Mouse (Mus musculus): ENCODE measurements around the gene Cactin. TPM values are rescaled to one million over a fixed set of nuclear protein-coding genes. Genes with fewer than 3 reads are reported as not detected.

Cactin gene
- polyA plus RNA-seq, 1 experiment from 2014 or later: 29.6 TPM

DNA sequence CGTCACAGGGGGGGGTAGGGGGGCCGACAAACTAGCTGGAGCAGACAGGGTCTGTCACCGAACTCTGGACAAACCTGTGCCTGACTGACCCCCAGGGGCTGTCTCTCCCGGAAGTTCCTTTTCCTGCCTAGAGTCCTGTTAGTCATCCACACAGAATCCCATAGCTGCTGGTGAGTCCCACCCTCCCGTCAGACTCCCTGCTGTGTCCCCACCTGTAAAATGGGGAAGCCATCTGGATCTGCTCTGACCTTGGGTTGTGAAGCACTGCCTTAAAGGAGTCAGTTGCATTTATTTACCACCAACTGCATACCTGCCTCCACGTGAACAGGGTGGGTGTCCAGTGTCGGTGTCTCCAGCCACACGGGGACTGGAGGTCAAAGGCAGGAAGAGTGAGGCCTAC, 26.5 kb upstream of the Cactin start:
- no peaks in the 10 kb centered on the region for H3K9me3 ChIP-seq (replicated peaks; ENCODE audit: control insufficient read depth, low read length)
- H3K27me3 ChIP-seq (ENCODE audit: control insufficient read depth, insufficient read depth, low read length): peaks cover 5% of the 10 kb centered on the region
- H3K36me3 ChIP-seq (ENCODE audit: control insufficient read depth, insufficient read depth): no peaks in the 10 kb centered on the region
- H3K4me3 ChIP-seq (ENCODE audit: low read length): peak overlapping the region; percentile 91
- H3K4me1 ChIP-seq (ENCODE audit: control insufficient read depth, insufficient read depth, low read length): peaks cover 57% of the 10 kb centered on the region
- peak overlapping the region; percentile 87 for H3K9ac ChIP-seq (ENCODE audit: low read length)
- ATAC-seq (replicated peaks; ENCODE audit: extremely low read depth, insufficient read depth, low FRiP score): no peak
- WGBS: 55% methylated on average over 8 of the region's 8 CpGs
- H3K27ac ChIP-seq (ENCODE audit: low read length): no peak overlapping the region
- peak overlapping the region; percentile 97 for H3K4me2 ChIP-seq (ENCODE audit: low read depth, low read length)

DNA sequence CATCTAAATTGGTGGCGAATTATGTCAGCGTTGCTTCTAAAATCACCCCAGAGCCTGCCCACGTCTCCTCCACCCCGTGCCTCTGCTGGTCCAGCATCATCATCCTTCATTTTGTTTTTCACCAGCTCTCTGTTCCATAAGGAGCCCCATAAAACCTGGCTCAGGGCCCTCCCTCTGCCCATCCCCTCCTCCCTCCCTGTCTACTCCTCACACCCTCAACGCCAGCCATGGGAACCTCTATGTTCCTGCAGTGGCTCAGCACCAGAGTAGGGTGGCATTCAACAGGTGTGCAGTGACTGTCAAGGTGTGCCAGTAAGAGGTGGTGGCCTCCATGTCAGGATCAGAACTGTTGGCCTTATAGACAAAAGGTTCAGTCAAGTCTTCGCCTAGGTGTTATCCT, 25.7 kb upstream of the Cactin start:
- H3K27me3 ChIP-seq (ENCODE audit: control insufficient read depth, insufficient read depth, low read length): no peaks in the 10 kb centered on the region; the same call in 1 of the 2 replicates
- ATAC-seq (replicated peaks; ENCODE audit: extremely low read depth, insufficient read depth, low FRiP score): no peak
- H3K4me1 ChIP-seq (ENCODE audit: control insufficient read depth, insufficient read depth, low read length): peaks cover 63% of the 10 kb centered on the region
- H3K4me2 ChIP-seq (ENCODE audit: low read depth, low read length): no peak overlapping the region
- 88% methylated on average over 6 of the region's 6 CpGs for WGBS
- H3K4me3 ChIP-seq (ENCODE audit: low read length): no peak overlapping the region; the same call in 1 of the 2 replicates
- no peak overlapping the region for H3K9ac ChIP-seq (ENCODE audit: low read length)
- no peak overlapping the region for H3K27ac ChIP-seq (ENCODE audit: low read length)
- no peaks in the 10 kb centered on the region for H3K9me3 ChIP-seq (replicated peaks; ENCODE audit: control insufficient read depth, low read length)
- no peaks in the 10 kb centered on the region for H3K36me3 ChIP-seq (ENCODE audit: control insufficient read depth, insufficient read depth)

DNA sequence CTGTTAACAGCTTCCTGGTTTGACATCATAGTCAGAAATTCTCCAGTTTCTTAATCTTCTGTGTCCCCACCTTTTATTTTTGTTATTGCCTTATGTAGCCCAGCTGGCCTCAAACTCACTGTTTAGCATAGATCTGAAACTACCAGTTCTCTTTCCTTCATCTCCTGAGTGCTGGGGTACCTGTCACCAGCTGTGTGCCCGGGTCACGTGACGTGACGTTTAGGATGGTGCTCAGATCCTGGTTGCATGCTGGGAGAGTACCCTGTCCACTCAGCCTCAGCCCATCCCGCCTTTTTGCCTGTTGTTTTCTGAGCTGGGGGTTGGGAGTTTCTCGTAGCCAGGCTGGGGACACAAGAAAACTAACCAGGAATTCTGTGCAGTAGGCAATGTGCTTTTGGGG, 23.7 kb upstream of the Cactin start:
- H3K9me3 ChIP-seq (replicated peaks; ENCODE audit: control insufficient read depth, low read length): no peaks in the 10 kb centered on the region
- H3K36me3 ChIP-seq (ENCODE audit: control insufficient read depth, insufficient read depth): no peaks in the 10 kb centered on the region
- no peak overlapping the region for H3K4me3 ChIP-seq (ENCODE audit: low read length)
- H3K9ac ChIP-seq (ENCODE audit: low read length): peak overlapping the region; percentile 53; the same call in 1 of the 2 replicates
- H3K4me1 ChIP-seq (ENCODE audit: control insufficient read depth, insufficient read depth, low read length): peaks cover 67% of the 10 kb centered on the region
- H3K27me3 ChIP-seq (ENCODE audit: control insufficient read depth, insufficient read depth, low read length): no peaks in the 10 kb centered on the region
- 75% methylated on average over 6 of the region's 6 CpGs for WGBS
- H3K4me2 ChIP-seq (ENCODE audit: low read depth, low read length): peak overlapping the region; percentile 43; the same call in 1 of the 2 replicates
- no peak for ATAC-seq (replicated peaks; ENCODE audit: extremely low read depth, insufficient read depth, low FRiP score)
- H3K27ac ChIP-seq (ENCODE audit: low read length): peak overlapping the region; percentile 85

DNA sequence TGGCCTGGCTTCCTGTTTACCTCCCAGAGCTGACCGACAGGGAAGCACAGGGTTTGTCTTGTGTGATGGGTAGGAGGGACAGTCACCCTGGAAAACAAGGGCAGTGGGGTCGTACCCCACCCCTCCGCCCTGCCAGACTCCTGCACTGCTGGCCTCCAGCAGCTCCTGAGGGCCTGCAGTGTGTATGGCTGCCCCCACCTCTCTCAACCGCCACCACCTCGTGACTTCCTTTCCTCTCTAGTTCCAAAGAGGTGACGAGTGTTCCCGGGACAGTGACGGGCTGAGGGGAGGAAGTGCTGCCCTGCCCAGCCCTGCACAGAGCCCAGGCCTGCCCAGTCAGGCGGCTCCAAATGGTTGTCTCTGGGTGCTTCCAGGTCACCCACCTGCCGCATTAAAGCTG, 23.1 kb upstream of the Cactin start:
- H3K4me2 ChIP-seq (ENCODE audit: low read depth, low read length): peak overlapping the region; percentile 43
- ATAC-seq (replicated peaks; ENCODE audit: extremely low read depth, insufficient read depth, low FRiP score): peak; percentile 49
- H3K4me1 ChIP-seq (ENCODE audit: control insufficient read depth, insufficient read depth, low read length): peaks cover 72% of the 10 kb centered on the region

DNA sequence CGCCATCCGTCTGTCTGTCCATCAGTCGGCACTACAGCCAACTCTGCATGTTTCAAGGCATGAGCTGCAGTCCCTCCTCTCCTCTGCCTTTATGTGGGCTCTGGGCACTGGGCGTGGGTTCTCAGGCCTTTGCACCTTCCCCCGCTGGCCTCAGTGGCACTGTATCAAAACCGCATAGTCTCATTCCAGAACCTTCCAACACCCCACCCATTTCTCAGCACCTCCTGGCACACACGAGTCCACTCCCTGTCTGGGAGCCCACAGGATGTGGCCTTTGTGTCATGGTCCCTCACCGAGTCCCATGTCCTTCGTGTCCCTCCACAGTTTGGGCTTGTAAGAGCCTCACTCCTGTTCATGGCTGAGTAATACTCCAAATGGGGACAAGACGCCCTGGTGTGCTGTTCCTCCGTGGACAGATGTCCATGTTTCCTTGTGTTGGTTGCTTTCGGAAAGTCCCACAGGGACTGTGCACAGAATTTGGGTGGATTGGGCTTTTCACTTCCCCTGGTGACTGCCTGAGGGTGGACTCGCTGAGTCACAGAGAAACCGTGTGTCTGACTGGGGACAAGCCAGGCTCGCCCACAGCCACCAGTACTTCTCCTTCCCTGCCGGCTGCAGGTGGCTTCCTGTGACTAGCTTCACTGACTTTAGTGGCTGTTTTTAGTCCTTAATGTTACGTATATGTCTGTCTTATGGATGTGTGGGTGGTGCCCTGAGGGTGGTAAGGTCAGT, 22.4 kb upstream of the Cactin start:
- Histone ChIP-seq H3K9me3 (replicated peaks; ENCODE audit: control insufficient read depth, low read length) (no peaks in the 10 kb centered on the region), H3K4me2 (ENCODE audit: low read depth, low read length) (peak overlapping the region; percentile 43; the same call in 1 of the 2 replicates), H3K27me3 (ENCODE audit: control insufficient read depth, insufficient read depth, low read length) (no peaks in the 10 kb centered on the region), H3K4me3 (ENCODE audit: low read length) (no peak overlapping the region), H3K9ac (ENCODE audit: low read length) (peak overlapping the region; percentile 53), H3K27ac (ENCODE audit: low read length) (peak overlapping the region; percentile 85), H3K36me3 (ENCODE audit: control insufficient read depth, insufficient read depth) (no peaks in the 10 kb centered on the region), H3K4me1 (ENCODE audit: control insufficient read depth, insufficient read depth, low read length) (peaks cover 78% of the 10 kb centered on the region)
- ATAC-seq (replicated peaks; ENCODE audit: extremely low read depth, insufficient read depth, low FRiP score): no peak
- 78% methylated on average over 17 of the region's 17 CpGs for WGBS

More for the DNA sequence above, 23.1 kb upstream of the Cactin start:
- H3K27ac ChIP-seq (ENCODE audit: low read length): peak overlapping the region; percentile 85
- no peaks in the 10 kb centered on the region for H3K27me3 ChIP-seq (ENCODE audit: control insufficient read depth, insufficient read depth, low read length)
- H3K4me3 ChIP-seq (ENCODE audit: low read length): no peak overlapping the region
- no peaks in the 10 kb centered on the region for H3K9me3 ChIP-seq (replicated peaks; ENCODE audit: control insufficient read depth, low read length)
- peak overlapping the region; percentile 53 for H3K9ac ChIP-seq (ENCODE audit: low read length)
- WGBS: 30% methylated on average over 10 of the region's 10 CpGs
- H3K36me3 ChIP-seq (ENCODE audit: control insufficient read depth, insufficient read depth): no peaks in the 10 kb centered on the region

DNA sequence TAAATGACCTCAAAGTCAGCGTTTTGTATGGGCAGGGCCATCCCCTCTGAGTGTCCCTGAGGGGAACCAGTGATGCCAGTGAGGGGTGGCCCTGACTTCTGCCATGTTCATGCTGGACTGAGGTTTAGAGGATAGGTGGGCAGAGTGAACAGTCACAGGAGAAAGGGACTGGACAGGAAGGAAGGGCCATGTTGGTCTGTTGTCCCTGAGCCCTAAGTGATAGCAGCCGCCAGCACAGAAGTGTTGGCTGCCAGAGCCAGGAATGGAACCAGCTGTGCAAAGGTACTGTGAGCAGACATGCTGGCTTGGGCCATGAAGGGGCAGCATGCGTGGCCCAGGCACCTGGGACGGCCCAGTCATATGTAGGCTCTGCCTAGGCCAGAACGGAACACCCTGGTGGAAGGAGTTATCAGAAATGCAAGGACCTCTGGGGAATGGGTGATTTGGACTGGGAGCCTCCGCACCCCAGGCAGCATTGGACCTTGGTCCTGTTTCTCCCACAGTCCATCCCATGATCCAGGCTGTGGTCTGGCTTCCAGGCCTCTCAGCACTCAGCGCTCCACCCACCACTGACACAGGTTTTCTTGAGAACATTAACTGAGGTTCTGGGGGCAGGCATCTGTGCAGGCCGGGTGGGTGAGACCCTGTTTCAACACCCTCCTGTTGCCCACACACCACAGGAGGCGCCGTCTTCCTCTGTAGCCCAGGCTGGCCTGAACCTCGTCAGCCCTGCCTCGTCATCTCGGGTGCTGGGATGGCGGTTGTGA, 21.1 kb upstream of the Cactin start:
- no peak for ATAC-seq (replicated peaks; ENCODE audit: extremely low read depth, insufficient read depth, low FRiP score)
- Histone ChIP-seq H3K36me3 (ENCODE audit: control insufficient read depth, insufficient read depth) (no peaks in the 10 kb centered on the region), H3K4me2 (ENCODE audit: low read depth, low read length) (no peak overlapping the region), H3K9me3 (replicated peaks; ENCODE audit: control insufficient read depth, low read length) (no peaks in the 10 kb centered on the region), H3K27ac (ENCODE audit: low read length) (no peak overlapping the region; the same call in 1 of the 2 replicates), H3K27me3 (ENCODE audit: control insufficient read depth, insufficient read depth, low read length) (no peaks in the 10 kb centered on the region), H3K4me1 (ENCODE audit: control insufficient read depth, insufficient read depth, low read length) (peaks cover 75% of the 10 kb centered on the region), H3K9ac (ENCODE audit: low read length) (peak overlapping the region; percentile 48; the same call in 1 of the 2 replicates), H3K4me3 (ENCODE audit: low read length) (no peak overlapping the region)
- 80% methylated on average over 14 of the region's 14 CpGs for WGBS

DNA sequence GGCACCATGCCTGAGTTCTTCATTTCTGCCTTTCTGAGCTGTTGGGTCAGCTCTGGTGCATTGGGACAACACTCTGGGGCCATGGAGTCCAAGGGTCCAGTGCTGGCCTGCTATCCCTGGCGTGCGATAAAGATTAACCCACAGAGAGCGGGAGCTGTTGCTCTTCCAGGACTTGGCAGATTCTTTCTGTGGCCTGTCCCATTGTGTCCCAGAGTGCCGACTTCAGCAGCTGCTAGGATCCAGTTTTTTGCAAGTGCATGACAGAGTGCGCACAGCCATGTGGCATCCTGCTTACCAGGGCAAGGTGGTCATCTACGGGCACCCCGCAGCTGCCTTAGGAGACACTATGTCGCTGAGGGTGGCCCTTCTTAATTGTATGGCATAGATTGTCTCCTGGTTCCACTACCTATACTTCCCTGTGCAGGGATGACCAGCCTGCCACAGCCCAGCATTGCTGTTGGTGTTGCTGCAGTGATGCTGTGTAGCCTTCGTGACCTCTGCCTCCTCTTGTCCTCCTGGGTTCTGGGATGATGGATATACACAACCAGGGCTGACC, 20.5 kb upstream of the Cactin start:
- Histone ChIP-seq H3K4me2 (ENCODE audit: low read depth, low read length) (no peak overlapping the region), H3K27me3 (ENCODE audit: control insufficient read depth, insufficient read depth, low read length) (no peaks in the 10 kb centered on the region), H3K27ac (ENCODE audit: low read length) (no peak overlapping the region), H3K9ac (ENCODE audit: low read length) (0 out of 2 replicates have a peak overlapping the region, but pooled peaks have one; percentile 26), H3K36me3 (ENCODE audit: control insufficient read depth, insufficient read depth) (no peaks in the 10 kb centered on the region), H3K9me3 (replicated peaks; ENCODE audit: control insufficient read depth, low read length) (no peaks in the 10 kb centered on the region), H3K4me1 (ENCODE audit: control insufficient read depth, insufficient read depth, low read length) (peaks cover 69% of the 10 kb centered on the region), H3K4me3 (ENCODE audit: low read length) (no peak overlapping the region)
- ATAC-seq (replicated peaks; ENCODE audit: extremely low read depth, insufficient read depth, low FRiP score): no peak
- 73% methylated on average over 9 of the region's 9 CpGs for WGBS

DNA sequence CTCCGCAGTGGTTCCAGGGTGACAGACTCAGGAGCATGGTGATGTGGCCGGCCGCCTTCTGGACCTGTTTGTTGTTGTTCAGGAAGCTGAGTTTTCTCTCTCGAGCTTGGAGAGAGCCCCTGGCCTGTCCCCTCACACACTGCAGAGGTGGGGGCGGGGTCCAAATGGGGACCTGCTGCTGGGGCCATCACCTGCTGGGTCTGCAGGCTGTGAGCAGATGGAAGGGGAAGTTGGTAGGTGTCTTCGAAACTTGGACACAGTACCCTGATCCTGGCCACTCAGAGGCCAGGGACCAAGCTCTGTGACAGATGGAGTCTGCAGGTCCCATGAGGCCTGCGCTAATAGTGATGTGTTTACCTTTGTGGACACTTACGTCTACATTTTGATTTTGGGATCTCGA, 19.6 kb upstream of the Cactin start:
- no peak for ATAC-seq (replicated peaks; ENCODE audit: extremely low read depth, insufficient read depth, low FRiP score)
- Histone ChIP-seq H3K9ac (ENCODE audit: low read length) (no peak overlapping the region), H3K27me3 (ENCODE audit: control insufficient read depth, insufficient read depth, low read length) (no peaks in the 10 kb centered on the region), H3K4me1 (ENCODE audit: control insufficient read depth, insufficient read depth, low read length) (peaks cover 67% of the 10 kb centered on the region), H3K27ac (ENCODE audit: low read length) (no peak overlapping the region), H3K9me3 (replicated peaks; ENCODE audit: control insufficient read depth, low read length) (no peaks in the 10 kb centered on the region), H3K4me2 (ENCODE audit: low read depth, low read length) (no peak overlapping the region), H3K4me3 (ENCODE audit: low read length) (no peak overlapping the region), H3K36me3 (ENCODE audit: control insufficient read depth, insufficient read depth) (0 out of 2 replicates have a peak, but pooled peaks cover 5% of the 10 kb centered on the region)
- 79% methylated on average over 9 of the region's 9 CpGs for WGBS
